Mouse (Mus musculus) intestine, embryonic 14.5 days (tissue): Measurements from ENCODE around the gene Ndufaf4. TPM values are rescaled to one million over a fixed set of nuclear protein-coding genes. Genes with fewer than 3 reads are reported as not detected.
A peak's percentile ranks its signal among the peaks of the same experiment; 100 is the strongest.

Experiments used
- ATAC-seq: fragments of 200-750 bp; cut with Nextera tagmentation; replicated peaks from 2 replicates; pipeline ENCODE4 v1.8.0; 2017; ENCODE audit warnings: low read depth, moderate number of reproducible peaks, moderate TSS enrichment, moderate library complexity; ENCODE audit not compliant: low FRiP score, low TSS enrichment
- DNase-seq: peaks from one replicate; pipeline ENCODE4 v3.0.0-alpha.2; 2018; ENCODE audit warnings: low spot score
- H3K27ac ChIP-seq: fragments of 300-500 bp; sonication (generic); 2 replicates; pipeline ENCODE4 v1.5.1; 2014; ENCODE audit warnings: low read depth, mild to moderate bottlenecking, control low read depth
- H3K27me3 ChIP-seq: fragments of 300-500 bp; sonication (generic); replicated peaks from 2 replicates; pipeline ENCODE4 v1.6.1; 2014; ENCODE audit warnings: low read length, control low read depth; ENCODE audit not compliant: control insufficient read depth, insufficient read depth
- H3K36me3 ChIP-seq: fragments of 300-500 bp; sonication (generic); 2 replicates; pipeline ENCODE4 v1.6.1; 2014; ENCODE audit warnings: low read length, control low read depth; ENCODE audit not compliant: control insufficient read depth, insufficient read depth
- H3K4me1 ChIP-seq: fragments of 300-500 bp; sonication (generic); replicated peaks from 2 replicates; pipeline ENCODE4 v1.6.1; 2014; ENCODE audit warnings: low read length, control low read depth, mixed read lengths; ENCODE audit not compliant: control insufficient read depth, insufficient read depth
- H3K4me2 ChIP-seq: fragments of 300-500 bp; sonication (generic); 2 replicates; pipeline ENCODE4 v1.6.1; 2014; ENCODE audit warnings: low read length
- H3K4me3 ChIP-seq: fragments of 300-500 bp; sonication (generic); 2 replicates; pipeline ENCODE4 v1.5.1; 2014; ENCODE audit warnings: low read depth, low read length, control low read depth, mixed read lengths
- H3K9ac ChIP-seq: fragments of 300-500 bp; sonication (generic); 2 replicates; pipeline ENCODE4 v1.6.1; 2014; ENCODE audit warnings: mild to moderate bottlenecking, low read length
- H3K9me3 ChIP-seq: fragments of 300-500 bp; sonication (generic); 2 replicates; pipeline ENCODE4 v1.6.1; 2016; ENCODE audit warnings: low read length, control low read depth; ENCODE audit not compliant: control insufficient read depth
- WGBS: fragments of 180-500 bp; shearing (Covaris S2); extraction: QIAGEN DNeasy Blood & Tissue Kit; methylation state at CpG from one replicate; pipeline ENCODE4 v1.1.7; 2014; 5-methylcytosine and 5-hydroxymethylcytosine counted together
- polyA plus RNA-seq: library from polyadenylated mRNA; unstranded; fragments of >200 nt; fragmentation: Nextera tagmentation; extraction: Ambion mirVana; gene quantifications from 2 replicates; pipeline ENCODE4 v1.2.1, GENCODE M21; 2014

Ndufaf4 gene
- polyA plus RNA-seq, 1 experiment from 2014 or later: 64.8 TPM

- WGBS: 16% methylated on average over 7 of the region's 7 CpGs
- H3K9me3 ChIP-seq: no peaks in the 10 kb centered on the region
- no peaks in the 10 kb centered on the region for H3K27me3 ChIP-seq
- H3K9ac ChIP-seq: no peak overlapping the region
- peaks cover 17% of the 10 kb centered on the region for H3K36me3 ChIP-seq
- peak overlapping the region; percentile 81 for H3K4me3 ChIP-seq
- peak overlapping the region; percentile 59 for H3K4me2 ChIP-seq
- H3K4me1 ChIP-seq: peaks cover 7% of the 10 kb centered on the region
- ATAC-seq: no peak
- H3K27ac ChIP-seq: no peak overlapping the region
- DNase-seq: no peak
These were observed 532 bp upstream of the Ndufaf4 start for GRCm38 (mm10) chr4:24897351-24897750.

- peak overlapping the region; percentile 81 for H3K4me3 ChIP-seq
- peak overlapping the region; percentile 59 for H3K4me2 ChIP-seq
- no peaks in the 10 kb centered on the region for H3K9me3 ChIP-seq
- H3K36me3 ChIP-seq: peaks cover 28% of the 10 kb centered on the region
- WGBS: 17% methylated on average over 8 of the region's 8 CpGs
- H3K27ac ChIP-seq: no peak overlapping the region
- ATAC-seq (no peak), DNase-seq (no peak)
- H3K4me1 ChIP-seq: peaks cover 7% of the 10 kb centered on the region
- H3K27me3 ChIP-seq: no peaks in the 10 kb centered on the region
- H3K9ac ChIP-seq: peak overlapping the region; percentile 76
These were observed 753 bp downstream of the Ndufaf4 start for GRCm38 (mm10) chr4:24898636-24899035.

GRCm38 (mm10) chr4:24899146-24899545 is 1.3 kb downstream of the Ndufaf4 start:
- Histone ChIP-seq H3K9me3 (no peaks in the 10 kb centered on the region), H3K36me3 (peaks cover 30% of the 10 kb centered on the region), H3K27me3 (no peaks in the 10 kb centered on the region), H3K4me2 (peak overlapping the region; percentile 59), H3K4me3 (peak overlapping the region; percentile 81), H3K9ac (no peak overlapping the region), H3K4me1 (peaks cover 7% of the 10 kb centered on the region), H3K27ac (no peak overlapping the region)
- no peak for DNase-seq
- no peak for ATAC-seq
- WGBS: 44% methylated on average over 4 of the region's 4 CpGs

GRCm38 (mm10) chr4:24907745-24908144 is 9.9 kb downstream of the Ndufaf4 start:
- 53% methylated on average over 3 of the region's 3 CpGs for WGBS
- no peak overlapping the region for H3K27ac ChIP-seq
- H3K36me3 ChIP-seq: peaks cover 11% of the 10 kb centered on the region
- H3K9me3 ChIP-seq: no peaks in the 10 kb centered on the region
- H3K4me1 ChIP-seq: no peaks in the 10 kb centered on the region
- H3K27me3 ChIP-seq: no peaks in the 10 kb centered on the region
- H3K9ac ChIP-seq: no peak overlapping the region
- H3K4me2 ChIP-seq: no peak overlapping the region
- DNase-seq: no peak
- no peak overlapping the region for H3K4me3 ChIP-seq
- no peak for ATAC-seq

- Histone ChIP-seq H3K36me3 (no peaks in the 10 kb centered on the region), H3K9ac (no peak overlapping the region), H3K9me3 (no peaks in the 10 kb centered on the region), H3K4me3 (no peak overlapping the region), H3K4me1 (no peaks in the 10 kb centered on the region), H3K27ac (no peak overlapping the region), H3K27me3 (no peaks in the 10 kb centered on the region), H3K4me2 (no peak overlapping the region)
- WGBS: 89% methylated on average over 2 of the region's 2 CpGs
- no peak for DNase-seq
- ATAC-seq: no peak
These were observed 17.7 kb downstream of the Ndufaf4 start for GRCm38 (mm10) chr4:24915631-24916030.

GRCm38 (mm10) chr4:24920006-24920577 is 22.2 kb downstream of the Ndufaf4 start:
- H3K9ac ChIP-seq: no peak overlapping the region
- no peak overlapping the region for H3K4me2 ChIP-seq
- no peaks in the 10 kb centered on the region for H3K27me3 ChIP-seq
- no peaks in the 10 kb centered on the region for H3K9me3 ChIP-seq
- H3K4me1 ChIP-seq: no peaks in the 10 kb centered on the region
- ATAC-seq (no peak), DNase-seq (no peak)
- 62% methylated on average over 5 of the region's 5 CpGs for WGBS
- H3K4me3 ChIP-seq: no peak overlapping the region
- H3K27ac ChIP-seq: no peak overlapping the region
- no peaks in the 10 kb centered on the region for H3K36me3 ChIP-seq

- H3K36me3 ChIP-seq: no peaks in the 10 kb centered on the region
- no peak overlapping the region for H3K9ac ChIP-seq
- H3K4me1 ChIP-seq: no peaks in the 10 kb centered on the region
- WGBS: 71% methylated on average over 2 of the region's 2 CpGs
- no peak for ATAC-seq
- no peaks in the 10 kb centered on the region for H3K27me3 ChIP-seq
- H3K27ac ChIP-seq: no peak overlapping the region
- no peaks in the 10 kb centered on the region for H3K9me3 ChIP-seq
- H3K4me2 ChIP-seq: no peak overlapping the region
- H3K4me3 ChIP-seq: no peak overlapping the region
- DNase-seq: no peak
These were observed 26.8 kb downstream of the Ndufaf4 start for GRCm38 (mm10) chr4:24924726-24925125.

GRCm38 (mm10) chr4:24928260-24928780 is 30.4 kb downstream of the Ndufaf4 start:
- no peaks in the 10 kb centered on the region for H3K9me3 ChIP-seq
- H3K4me3 ChIP-seq: no peak overlapping the region
- no peak overlapping the region for H3K27ac ChIP-seq
- H3K27me3 ChIP-seq: no peaks in the 10 kb centered on the region
- 84% methylated on average over 5 of the region's 5 CpGs for WGBS
- no peak for ATAC-seq
- no peaks in the 10 kb centered on the region for H3K4me1 ChIP-seq
- no peaks in the 10 kb centered on the region for H3K36me3 ChIP-seq
- no peak overlapping the region for H3K9ac ChIP-seq
- DNase-seq: no peak
- H3K4me2 ChIP-seq: no peak overlapping the region

GRCm38 (mm10) chr4:24928926-24929325 is 31.0 kb downstream of the Ndufaf4 start:
- H3K4me2 ChIP-seq: no peak overlapping the region
- no peaks in the 10 kb centered on the region for H3K9me3 ChIP-seq
- DNase-seq (no peak), ATAC-seq (no peak)
- WGBS: 88% methylated on average over 5 of the region's 5 CpGs
- no peaks in the 10 kb centered on the region for H3K36me3 ChIP-seq
- no peaks in the 10 kb centered on the region for H3K27me3 ChIP-seq
- H3K4me1 ChIP-seq: no peaks in the 10 kb centered on the region
- no peak overlapping the region for H3K27ac ChIP-seq
- no peak overlapping the region for H3K9ac ChIP-seq
- H3K4me3 ChIP-seq: no peak overlapping the region
